Mouse (Mus musculus): ENCODE results near the gene Cmtm5. TPM values are rescaled to one million over a fixed set of nuclear protein-coding genes. Genes with fewer than 3 reads are reported as not detected.
"Not testable (repeated sequence)": the region's sequence is repeated elsewhere in the genome, so short reads cannot be mapped to it uniquely, and the experiment has no call there.

The Cmtm5 gene
- polyA plus RNA-seq, 1 experiment from 2014 or later, result 10.4 TPM

- ATAC-seq (ENCODE audit: low read depth), result peak; percentile 31; the same call in 1 of the 2 replicates
- Histone ChIP-seq H3K9ac (replicated peaks; ENCODE audit: low read depth, low read length) (no peak overlapping the region), H3K4me3 (ENCODE audit: low read depth, low read length) (no peak overlapping the region), H3K4me1 (ENCODE audit: control insufficient read depth, insufficient read depth, low read length) (peaks cover 7% of the 10 kb centered on the region; the same call in 1 of the 2 replicates), H3K27ac (ENCODE audit: low read depth, low read length) (peak overlapping the region; percentile 70), H3K36me3 (ENCODE audit: control insufficient read depth, insufficient read depth, low read length) (no peaks in the 10 kb centered on the region), H3K27me3 (ENCODE audit: control insufficient read depth, insufficient read depth, low read length) (no peaks in the 10 kb centered on the region), H3K9me3 (ENCODE audit: control insufficient read depth, low read length) (no peaks in the 10 kb centered on the region), H3K4me2 (ENCODE audit: low read depth, low read length) (no peak overlapping the region)
- 74% methylated on average over 6 of the region's 6 CpGs for WGBS
These were observed 38.2 kb downstream of the Cmtm5 start for GRCm38 (mm10) chr14:54974068-54974791.

GRCm38 (mm10) chr14:54976633-54977032 lies 40.6 kb downstream of the Cmtm5 start, which contains the start of gene Gm17428:
Gene Gm17428, plus strand, starts transcription at chr14:54976933.
- Histone ChIP-seq H3K27ac (ENCODE audit: low read depth, low read length) (no peak within 1 kb of the TSS), H3K4me1 (ENCODE audit: control insufficient read depth, insufficient read depth, low read length) (peaks cover 7% of the 10 kb centered on the region; the same call in 1 of the 2 replicates), H3K36me3 (ENCODE audit: control insufficient read depth, insufficient read depth, low read length) (no peaks in the 10 kb centered on the region), H3K9ac (replicated peaks; ENCODE audit: low read depth, low read length) (no peak within 1 kb of the TSS), H3K9me3 (ENCODE audit: control insufficient read depth, low read length) (no peaks in the 10 kb centered on the region), H3K4me2 (ENCODE audit: low read depth, low read length) (no peak within 1 kb of the TSS), H3K4me3 (ENCODE audit: low read depth, low read length) (no peak within 1 kb of the TSS), H3K27me3 (ENCODE audit: control insufficient read depth, insufficient read depth, low read length) (no peaks in the 10 kb centered on the region)
- WGBS, result 73% methylated on average over 1 of the region's 1 CpGs
- no peak for ATAC-seq (ENCODE audit: low read depth)

GRCm38 (mm10) chr14:54978664-54979063 lies 42.6 kb downstream of the Cmtm5 start:
- WGBS, result 90% methylated on average over 8 of the region's 8 CpGs
- Histone ChIP-seq H3K27ac (ENCODE audit: low read depth, low read length) (no peak overlapping the region), H3K4me2 (ENCODE audit: low read depth, low read length) (no peak overlapping the region), H3K36me3 (ENCODE audit: control insufficient read depth, insufficient read depth, low read length) (no peaks in the 10 kb centered on the region), H3K4me1 (ENCODE audit: control insufficient read depth, insufficient read depth, low read length) (peaks cover 7% of the 10 kb centered on the region; the same call in 1 of the 2 replicates), H3K9ac (replicated peaks; ENCODE audit: low read depth, low read length) (no peak overlapping the region), H3K4me3 (ENCODE audit: low read depth, low read length) (no peak overlapping the region), H3K9me3 (ENCODE audit: control insufficient read depth, low read length) (no peaks in the 10 kb centered on the region), H3K27me3 (ENCODE audit: control insufficient read depth, insufficient read depth, low read length) (no peaks in the 10 kb centered on the region)
- no peak for ATAC-seq (ENCODE audit: low read depth)

GRCm38 (mm10) chr14:54981934-54982333 lies 45.9 kb downstream of the Cmtm5 start:
- no peak overlapping the region for H3K4me2 ChIP-seq (ENCODE audit: low read depth, low read length)
- no peaks in the 10 kb centered on the region for H3K27me3 ChIP-seq (ENCODE audit: control insufficient read depth, insufficient read depth, low read length)
- no peaks in the 10 kb centered on the region for H3K36me3 ChIP-seq (ENCODE audit: control insufficient read depth, insufficient read depth, low read length)
- H3K4me1 ChIP-seq (ENCODE audit: control insufficient read depth, insufficient read depth, low read length), result no peaks in the 10 kb centered on the region
- ATAC-seq (ENCODE audit: low read depth), result no peak
- H3K9me3 ChIP-seq (ENCODE audit: control insufficient read depth, low read length), result no peaks in the 10 kb centered on the region
- no peak overlapping the region for H3K27ac ChIP-seq (ENCODE audit: low read depth, low read length)
- H3K9ac ChIP-seq (replicated peaks; ENCODE audit: low read depth, low read length), result no peak overlapping the region
- no peak overlapping the region for H3K4me3 ChIP-seq (ENCODE audit: low read depth, low read length)
- 96% methylated on average over 7 of the region's 7 CpGs for WGBS

DNA sequence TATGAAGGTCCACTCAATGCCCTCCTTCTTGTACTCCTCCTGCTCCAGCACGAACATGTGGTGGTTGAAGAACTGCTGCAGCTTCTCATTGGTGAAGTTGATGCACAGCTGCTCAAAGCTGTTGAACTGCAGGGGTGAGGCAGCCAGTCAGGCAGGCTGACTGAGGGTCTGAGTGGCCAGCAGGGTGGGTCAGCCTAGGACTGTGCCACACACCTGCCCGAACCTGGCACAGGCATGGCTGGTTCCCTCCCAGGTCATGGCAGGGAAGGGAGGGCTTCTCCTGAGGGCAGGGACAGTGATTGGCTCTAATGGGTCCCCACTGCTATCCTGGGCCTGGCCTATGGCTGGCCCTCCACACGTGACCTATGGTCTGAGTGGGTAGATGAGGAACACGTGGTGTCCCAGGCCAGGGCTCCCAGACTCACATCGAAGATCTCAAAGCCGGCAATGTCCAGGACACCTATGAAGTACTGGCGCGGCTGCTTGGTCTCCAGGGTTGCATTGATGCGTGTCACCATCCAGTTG lies 52.4 kb downstream of the Cmtm5 start:
- 95% methylated on average over 9 of the region's 9 CpGs for WGBS
- not testable (repeated sequence) for H3K36me3 ChIP-seq (ENCODE audit: control insufficient read depth, insufficient read depth, low read length); H3K9ac ChIP-seq (replicated peaks; ENCODE audit: low read depth, low read length); H3K4me3 ChIP-seq (ENCODE audit: low read depth, low read length); ATAC-seq (ENCODE audit: low read depth); H3K27ac ChIP-seq (ENCODE audit: low read depth, low read length); H3K27me3 ChIP-seq (ENCODE audit: control insufficient read depth, insufficient read depth, low read length); H3K4me2 ChIP-seq (ENCODE audit: low read depth, low read length); H3K4me1 ChIP-seq (ENCODE audit: control insufficient read depth, insufficient read depth, low read length); H3K9me3 ChIP-seq (ENCODE audit: control insufficient read depth, low read length)

MicroRNAs within 50 kb of the gene (microRNA counts, 519-probe panel; counts per million panel counts)
- 2,269 counts per million, percentile 7 among the panel's probes with 10 or more counts for microRNA mmu-miR-208a
- not detected for microRNA mmu-miR-208b

Small RNA genes within 50 kb of the gene (microRNA-seq; reads per million reads assigned to microRNA genes)
- gene Mir208a (not detected), gene Mir208b (2.0 reads per million)

Other genes starting within 250 kb of the Cmtm5 start
- 101 and 118 TPM in 2 replicates for gene Acin1, start 249.3 kb upstream of the Cmtm5 start, polyA plus RNA-seq (2014; fragmentation: Nextera tagmentation; extraction: Ambion mirVana)
- 0.20 TPM in 1 of 2 replicates, not detected in the other for gene Gm29776, start 237.4 kb upstream of the Cmtm5 start, polyA plus RNA-seq (2014; fragmentation: Nextera tagmentation; extraction: Ambion mirVana)
- gene Cebpe, start 224.1 kb upstream of the Cmtm5 start, polyA plus RNA-seq (2014; fragmentation: Nextera tagmentation; extraction: Ambion mirVana), result not detected in 2 replicates
- gene Slc7a8, start 154.3 kb upstream of the Cmtm5 start, polyA plus RNA-seq (2014; fragmentation: Nextera tagmentation; extraction: Ambion mirVana), result 7.3 and 8.5 TPM in 2 replicates
- not detected in 2 replicates for gene Rnf212b, start 122.1 kb upstream of the Cmtm5 start, polyA plus RNA-seq (2014; fragmentation: Nextera tagmentation; extraction: Ambion mirVana)
- 10.0 and 11.7 TPM in 2 replicates for gene Homez, start 65.3 kb upstream of the Cmtm5 start, polyA plus RNA-seq (2014; fragmentation: Nextera tagmentation; extraction: Ambion mirVana)
- 3.8 and 7.2 TPM in 2 replicates for gene Ppp1r3e, start 58.7 kb upstream of the Cmtm5 start, polyA plus RNA-seq (2014; fragmentation: Nextera tagmentation; extraction: Ambion mirVana)
- 4.8 and 5.3 TPM in 2 replicates for gene Bcl2l2, start 52.9 kb upstream of the Cmtm5 start, polyA plus RNA-seq (2014; fragmentation: Nextera tagmentation; extraction: Ambion mirVana)
- gene Gm20521, start 52.8 kb upstream of the Cmtm5 start, polyA plus RNA-seq (2014; fragmentation: Nextera tagmentation; extraction: Ambion mirVana), result not detected in 2 replicates
- 149 and 176 TPM in 2 replicates for gene Pabpn1, start 43.8 kb upstream of the Cmtm5 start, polyA plus RNA-seq (2014; fragmentation: Nextera tagmentation; extraction: Ambion mirVana)
- 121 and 122 TPM in 2 replicates for gene Slc22a17, start 23.1 kb upstream of the Cmtm5 start, polyA plus RNA-seq (2014; fragmentation: Nextera tagmentation; extraction: Ambion mirVana)
- gene Efs, start 10.1 kb upstream of the Cmtm5 start, polyA plus RNA-seq (2014; fragmentation: Nextera tagmentation; extraction: Ambion mirVana), result 9.9 and 13.5 TPM in 2 replicates
- 0.39 and 0.76 TPM in 2 replicates for gene Il25, start 3.6 kb upstream of the Cmtm5 start, polyA plus RNA-seq (2014; fragmentation: Nextera tagmentation; extraction: Ambion mirVana)
- gene Myh6, start 30.7 kb downstream of the Cmtm5 start, polyA plus RNA-seq (2014; fragmentation: Nextera tagmentation; extraction: Ambion mirVana), result 0.23 and 1.7 TPM in 2 replicates
- not detected in 2 replicates for gene Gm17428, start 40.7 kb downstream of the Cmtm5 start, polyA plus RNA-seq (2014; fragmentation: Nextera tagmentation; extraction: Ambion mirVana)
- 4.5 and 4.8 TPM in 2 replicates for gene Myh7, start 58.4 kb downstream of the Cmtm5 start, polyA plus RNA-seq (2014; fragmentation: Nextera tagmentation; extraction: Ambion mirVana)
- gene Ngdn, start 79.2 kb downstream of the Cmtm5 start, polyA plus RNA-seq (2014; fragmentation: Nextera tagmentation; extraction: Ambion mirVana), result 44.9 and 50.9 TPM in 2 replicates
- 23.9 and 27.3 TPM in 2 replicates for gene Zfhx2, start 156.1 kb downstream of the Cmtm5 start, polyA plus RNA-seq (2014; fragmentation: Nextera tagmentation; extraction: Ambion mirVana)
- gene Thtpa, start 158.5 kb downstream of the Cmtm5 start, polyA plus RNA-seq (2014; fragmentation: Nextera tagmentation; extraction: Ambion mirVana), result 29.3 and 32.0 TPM in 2 replicates
- gene Ap1g2, start 170.3 kb downstream of the Cmtm5 start, polyA plus RNA-seq (2014; fragmentation: Nextera tagmentation; extraction: Ambion mirVana), result 5.4 and 7.0 TPM in 2 replicates
- gene Jph4, start 180.7 kb downstream of the Cmtm5 start, polyA plus RNA-seq (2014; fragmentation: Nextera tagmentation; extraction: Ambion mirVana), result 36.2 and 41.3 TPM in 2 replicates

Data from neural tube, embryonic 14.5 days (tissue).